Mouse (Mus musculus) left cerebral cortex, postnatal 10 days (tissue): ENCODE data around the gene Ttc38. TPM values are rescaled to one million over a fixed set of nuclear protein-coding genes. Genes with fewer than 3 reads are reported as not detected.
A peak's percentile ranks its signal among the peaks of the same experiment; 100 is the strongest.
"Not testable (repeated sequence)": the region's sequence is repeated elsewhere in the genome, so short reads cannot be mapped to it uniquely, and the experiment has no call there.

ENCODE experiments used
- DNase-seq, 2 experiments: peaks; one replicate each; pipeline ENCODE4 v3.0.0; 2021 to 2022; ENCODE audit warnings: low spot score in 2 of 2, mixed read lengths in 1 of 2; ENCODE audit errors: extremely low spot score in 1 of 2
- intact Hi-C: fragments of 180-260 bp; cut with DNase I; formaldehyde crosslinking; loops from one replicate; pipeline ENCODE4 v1.15.1; 2025
- total RNA-seq, 2 experiments: library from RNA; stranded (reverse); gene quantifications; 2 replicates each; pipeline ENCODE4 v1.2.3; 2021

Gene Ttc38
- total RNA-seq, 2 experiments from 2014 or later = 4.0 to 5.3 TPM

GRCm38 (mm10) chr15:85813428-85813827 lies 18.7 kb upstream of the Ttc38 start:
- intact Hi-C loops = no loop called here
- no peak for DNase-seq

- DNase-seq = peak in 1 of 2 experiments; percentile 72
- intact Hi-C loops = no loop called here
These were observed 10.7 kb upstream of the Ttc38 start, which contains the start of gene Pkdrej for GRCm38 (mm10) chr15:85821203-85822010. Gene Pkdrej, minus strand, starts transcription at chr15:85821734.

GRCm38 (mm10) chr15:85822011-85822359 lies 10.1 kb upstream of the Ttc38 start:
- intact Hi-C loops = no loop called here
- DNase-seq = no peak

DNA sequence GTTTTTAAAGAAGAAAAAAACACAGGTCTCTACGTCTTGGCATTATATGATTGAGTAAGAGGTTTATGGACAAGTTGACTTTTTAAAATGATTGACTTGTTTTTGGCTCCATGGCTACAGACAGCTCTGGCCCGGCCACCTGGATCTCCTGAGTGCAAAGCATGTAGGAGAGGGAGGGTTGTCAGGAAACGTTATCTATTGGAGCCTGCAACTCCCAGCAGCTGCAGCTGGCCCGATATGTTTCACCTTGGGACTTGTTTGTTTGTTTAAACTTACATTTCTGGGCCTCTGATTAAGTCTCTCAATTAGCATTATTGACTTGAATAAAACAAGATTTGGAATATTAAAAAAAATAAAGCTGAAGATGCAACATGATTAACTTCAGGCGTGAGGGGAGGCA lies 5.4 kb upstream of the Ttc38 start:
- intact Hi-C loops = no loop called here
- no peak for DNase-seq

DNA sequence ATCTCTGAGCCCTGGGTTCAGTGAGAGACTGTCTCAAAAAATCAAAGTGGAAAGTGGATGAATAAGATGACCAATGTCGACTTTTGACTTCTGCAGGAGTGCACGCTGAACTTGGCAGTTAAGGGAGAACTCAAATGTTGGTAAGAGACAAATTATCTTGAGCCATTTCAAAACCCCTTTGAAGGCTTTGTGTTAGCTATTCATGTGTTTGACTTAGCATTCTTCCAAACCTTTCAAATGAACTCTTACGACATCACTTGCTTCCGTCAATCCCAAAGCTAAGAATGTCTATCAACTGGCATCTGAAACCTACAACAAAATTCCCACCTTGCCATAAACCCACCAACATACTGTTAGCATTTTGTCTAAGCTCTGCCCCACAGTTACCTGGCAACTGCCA lies 4.0 kb upstream of the Ttc38 start:
- DNase-seq = no peak
- intact Hi-C loops = no loop called here

DNA sequence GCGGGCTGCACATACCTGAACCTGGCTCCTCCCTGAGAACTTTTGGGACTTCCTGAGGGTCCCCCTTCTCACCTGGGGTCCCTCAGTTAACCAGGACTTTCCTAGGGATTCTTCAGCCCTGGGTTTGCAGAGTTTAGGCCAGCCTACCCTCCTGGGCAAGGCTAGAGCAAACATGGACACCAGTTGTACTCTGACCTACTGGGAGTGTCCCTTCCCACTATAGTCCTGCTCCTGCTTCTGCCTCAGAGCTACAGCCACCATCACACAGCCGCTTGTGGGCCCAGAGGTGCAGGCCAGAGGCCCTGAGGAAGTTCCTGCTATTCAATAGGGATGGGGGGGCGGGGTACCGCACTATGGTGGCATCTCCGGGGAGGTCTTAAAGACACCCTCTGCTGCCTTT lies 2.6 kb upstream of the Ttc38 start:
- no peak for DNase-seq
- intact Hi-C loops = no loop called here

DNA sequence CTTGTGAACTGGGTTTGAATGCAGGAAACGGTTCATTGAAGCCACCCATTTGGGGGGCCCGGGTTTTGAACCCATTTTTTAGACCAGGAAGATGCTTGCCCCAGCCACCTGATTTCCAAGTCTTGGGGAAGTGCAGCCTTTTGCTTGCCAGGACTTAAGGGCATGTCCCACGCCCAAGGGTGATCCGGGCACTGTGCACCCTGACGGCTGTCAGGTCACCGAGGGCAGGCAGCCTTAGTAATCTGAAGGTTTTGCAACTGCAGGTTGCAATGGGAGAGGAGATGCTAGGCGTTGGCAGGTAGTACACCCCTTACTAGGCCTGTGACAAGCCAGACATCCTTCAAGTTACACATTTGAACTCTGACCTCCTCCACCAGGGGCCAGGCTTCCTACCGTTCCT lies 493 bp downstream of the Ttc38 start:
- no peak for DNase-seq
- intact Hi-C loops = no loop called here

- intact Hi-C loops = no loop called here
These were observed 3.2 kb downstream of the Ttc38 start for GRCm38 (mm10) chr15:85835335-85835734.

DNA sequence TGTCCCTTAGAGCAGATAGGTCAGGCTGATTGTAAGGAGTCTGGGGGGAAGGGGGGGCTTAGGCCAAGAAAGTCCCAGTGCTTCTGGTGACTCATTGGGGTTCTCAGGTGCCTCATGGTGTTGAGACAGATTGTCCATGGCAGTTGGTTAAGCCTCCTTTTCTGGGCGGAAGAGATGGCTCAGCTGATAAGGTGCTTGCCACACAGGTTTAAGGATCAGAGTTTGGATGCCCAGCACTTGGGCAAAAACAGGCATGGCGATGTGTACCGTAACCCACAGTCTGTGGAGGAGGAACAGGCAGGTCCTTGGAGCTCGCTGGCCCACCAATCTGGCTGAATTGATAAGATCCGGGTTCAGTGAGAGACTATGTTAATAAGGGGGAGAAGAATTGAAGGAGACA lies 4.8 kb downstream of the Ttc38 start:
- no peak for DNase-seq
- intact Hi-C loops = no loop called here

More at GRCm38 (mm10) chr15:85835335-85835734, 3.2 kb downstream of the Ttc38 start:
- DNase-seq = no peak

DNA sequence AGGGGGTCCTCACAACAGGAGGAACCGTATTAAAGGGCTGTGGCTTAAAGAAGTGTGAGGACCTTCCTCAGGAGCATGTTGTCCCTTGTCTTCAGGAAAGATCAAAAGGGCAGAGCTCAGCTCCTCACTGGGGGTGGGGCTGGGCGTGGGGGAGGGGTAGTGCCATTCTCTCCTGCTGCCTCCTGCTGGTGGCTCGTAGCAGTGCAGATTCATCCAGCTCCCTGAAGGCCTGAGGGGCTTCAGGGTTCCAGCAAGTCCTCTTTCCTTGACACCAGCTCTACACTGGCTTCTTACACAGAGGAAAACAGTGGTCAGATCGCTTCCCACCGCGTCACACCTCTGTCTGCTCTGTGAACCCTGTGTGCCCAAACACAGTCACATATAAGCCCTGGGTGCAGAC lies 8.9 kb downstream of the Ttc38 start:
- DNase-seq = no peak
- intact Hi-C loops = no loop called here

- DNase-seq = no peak
- intact Hi-C loops = no loop called here
These were observed 9.8 kb downstream of the Ttc38 start for GRCm38 (mm10) chr15:85841796-85842360.

DNA sequence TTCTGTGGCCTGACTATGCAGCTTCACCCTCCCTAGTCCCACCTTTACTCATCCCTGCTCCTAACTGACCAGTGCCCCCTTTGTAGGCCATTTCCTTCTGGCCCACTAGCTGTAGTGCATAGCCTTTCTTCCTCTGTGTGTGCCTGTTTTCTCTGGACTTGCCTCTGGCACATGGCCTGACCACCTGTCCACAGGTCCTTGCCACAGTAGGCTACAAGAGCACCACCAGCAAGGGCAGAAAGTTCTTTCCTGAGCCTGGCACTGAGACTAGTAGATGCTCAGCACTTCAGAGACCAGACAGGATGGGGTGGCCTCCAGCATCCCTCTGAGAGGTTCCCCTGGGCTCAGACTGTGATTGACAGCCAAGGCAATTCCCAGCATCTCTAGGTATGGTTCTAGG lies 13.0 kb downstream of the Ttc38 start:
- intact Hi-C loops = no loop called here
- DNase-seq = no peak

- intact Hi-C loops = no loop called here
- DNase-seq = no peak
These were observed 19.7 kb downstream of the Ttc38 start for GRCm38 (mm10) chr15:85851656-85852392.

GRCm38 (mm10) chr15:85858980-85859489 lies 26.9 kb downstream of the Ttc38 start:
- peak in 1 of 2 experiments; percentile 13 for DNase-seq
- intact Hi-C loops = no loop called here

DNA sequence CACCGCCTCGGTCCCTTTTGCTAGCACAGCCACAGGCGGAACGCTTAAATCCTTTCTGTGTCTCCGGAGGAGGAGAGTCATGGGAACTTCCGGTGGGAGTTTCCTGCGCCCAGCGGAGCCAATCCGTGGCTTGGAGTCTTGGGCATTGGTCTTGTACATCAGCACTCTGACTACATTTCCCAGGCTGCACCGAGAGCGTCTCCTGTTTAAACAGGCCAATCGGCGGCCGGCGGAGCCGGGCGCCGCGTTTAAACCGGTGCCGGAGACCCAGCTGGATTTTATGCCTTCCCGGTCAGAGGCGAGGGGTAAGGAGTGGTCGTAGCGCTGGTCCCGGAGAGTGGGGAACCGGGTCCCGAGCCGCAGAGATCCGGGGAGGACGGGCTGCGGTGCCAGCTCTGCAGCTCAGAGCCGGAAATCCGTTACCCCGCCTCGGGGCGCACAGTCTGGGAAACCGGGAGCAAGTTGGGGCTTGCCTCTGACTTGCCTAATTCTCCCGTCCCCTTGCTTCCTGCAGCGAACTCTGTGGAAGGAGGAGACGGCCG lies 27.5 kb downstream of the Ttc38 start, which contains the start of gene Gtse1:
Gene Gtse1 (plus strand): TSS at position 256 of the 542 bp plus-strand sequence.
- DNase-seq = peak; percentile 96 to 97
- intact Hi-C loops = no loop called here

- intact Hi-C loops = loop anchor here (2.0 kb wide), 1 partner anchor 149 kb away; no protein-coding TSS in a partner anchor
- not testable (repeated sequence) for DNase-seq
These were observed 33.8 kb downstream of the Ttc38 start for GRCm38 (mm10) chr15:85865913-85866312.

- peak; percentile 64 to 78 for DNase-seq
- intact Hi-C loops = loop anchor here (2.0 kb wide), 1 partner anchor 151 kb away; no protein-coding TSS in a partner anchor
These were observed 35.6 kb downstream of the Ttc38 start for GRCm38 (mm10) chr15:85867696-85868095.

DNA sequence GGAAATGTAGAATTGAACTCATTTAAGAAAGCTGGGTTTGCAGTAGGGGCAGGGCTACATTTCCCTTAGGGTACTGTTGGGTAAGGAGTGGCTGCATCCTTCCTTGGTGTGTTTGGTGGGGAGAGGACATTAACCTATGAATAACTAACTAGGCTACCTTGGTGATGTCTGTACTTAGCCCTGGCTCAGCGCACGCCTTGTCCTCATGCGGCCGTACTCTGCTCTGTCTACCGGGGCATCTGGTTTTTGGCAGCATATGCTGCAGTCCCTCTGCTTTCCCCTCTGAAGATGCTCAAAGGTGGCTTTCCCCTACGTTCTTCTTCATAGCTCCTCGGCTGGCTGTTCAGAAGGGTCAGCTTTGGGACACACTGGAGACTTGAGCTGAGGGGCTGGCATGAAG lies 45.2 kb downstream of the Ttc38 start:
- intact Hi-C loops = loop anchor here (5.0 kb wide), 2 partner anchors 60 to 280 kb away; no protein-coding TSS in a partner anchor
- no peak for DNase-seq
